Mouse (Mus musculus): ENCODE results near the gene Mup20.
"Not testable (repeated sequence)": the region's sequence is repeated elsewhere in the genome, so short reads cannot be mapped to it uniquely, and the experiment has no call there.

Gene Mup20

GRCm38 (mm10) chr4:62054058-62054457 is at the start of gene Mup20:
Mup20 (minus strand) TSS chr4:62054158.
- in situ Hi-C loops (cut with MboI) = not testable (repeated sequence)

- in situ Hi-C loops (cut with MboI) = not testable (repeated sequence)
Observed at GRCm38 (mm10) chr4:62103366-62103765, 49.4 kb upstream of the Mup20 start.

- in situ Hi-C loops (cut with MboI) = no loop called here
Observed at GRCm38 (mm10) chr4:62087953-62088352, 34.0 kb upstream of the Mup20 start.

GRCm38 (mm10) chr4:62087241-62087640 is 33.3 kb upstream of the Mup20 start, which contains the start of gene Mup3:
Mup3 (minus strand) TSS chr4:62087342.
- in situ Hi-C loops (cut with MboI) = no loop called here

- in situ Hi-C loops (cut with MboI) = no loop called here
Observed at GRCm38 (mm10) chr4:62082755-62083154, 28.8 kb upstream of the Mup20 start.

GRCm38 (mm10) chr4:62075126-62075525 is 21.2 kb upstream of the Mup20 start:
- in situ Hi-C loops (cut with MboI) = no loop called here

GRCm38 (mm10) chr4:62054780-62055179 is 822 bp upstream of the Mup20 start:
- in situ Hi-C loops (cut with MboI) = not testable (repeated sequence)

- in situ Hi-C loops (cut with MboI) = no loop called here
Observed at GRCm38 (mm10) chr4:62026281-62026680, 27.7 kb downstream of the Mup20 start.

- in situ Hi-C loops (cut with MboI) = no loop called here
Observed at GRCm38 (mm10) chr4:62024256-62024959, 29.6 kb downstream of the Mup20 start.

GRCm38 (mm10) chr4:62023646-62024045 is 30.3 kb downstream of the Mup20 start:
- in situ Hi-C loops (cut with MboI) = no loop called here

GRCm38 (mm10) chr4:62023120-62023519 is 30.8 kb downstream of the Mup20 start:
- in situ Hi-C loops (cut with MboI) = no loop called here

GRCm38 (mm10) chr4:62020511-62020910 is 33.4 kb downstream of the Mup20 start:
- in situ Hi-C loops (cut with MboI) = not testable (repeated sequence)
